Mouse (Mus musculus) liver (tissue): Measurements from ENCODE around the gene Unc45a.

ENCODE experiments used
- DNase-seq: peaks from one replicate; pipeline ENCODE4 v3.0.0-alpha.2; 2020; ENCODE audit warnings: mixed read lengths

Unc45a gene

DNA sequence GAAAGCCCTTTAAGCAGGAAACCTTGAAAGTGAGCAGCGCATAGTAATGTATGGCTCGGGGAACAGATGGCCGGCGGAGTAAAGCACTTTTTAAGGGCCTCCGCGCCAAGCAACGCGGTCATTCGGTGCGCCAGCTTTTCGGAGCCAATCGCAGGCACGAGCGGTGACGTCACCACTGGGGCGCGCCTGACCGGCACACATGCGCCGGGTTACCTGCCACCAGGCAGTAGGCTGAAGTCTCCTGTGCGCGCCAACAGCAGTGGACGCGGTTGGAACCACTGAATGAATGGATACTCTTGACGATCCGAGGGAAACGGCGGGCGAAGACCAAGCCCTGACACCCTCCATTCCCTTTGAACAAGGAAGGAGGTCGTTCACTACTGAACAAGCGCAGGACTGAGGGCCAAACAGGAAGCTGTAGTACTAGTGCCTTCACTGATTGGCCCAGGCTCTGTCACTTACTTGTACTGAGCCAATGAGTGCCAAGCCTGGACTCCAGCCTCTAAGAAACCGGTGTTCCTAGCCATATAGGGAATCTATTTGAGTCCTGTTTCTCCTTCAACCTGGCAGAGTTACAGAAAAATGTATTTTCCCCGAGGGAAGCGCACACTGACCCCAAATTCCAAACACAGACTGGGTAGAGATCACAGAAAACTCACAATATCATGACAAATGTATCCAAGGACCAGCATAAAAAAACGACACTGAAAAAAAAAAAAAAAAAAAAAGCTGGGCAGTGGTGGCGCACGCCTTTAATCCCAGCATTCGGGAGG is 16.6 kb downstream of the Unc45a start, which contains the start of gene Rccd1:
Gene Rccd1, minus strand, starts transcription at position 412 of the 773 bp plus-strand sequence.
- DNase-seq = peak; percentile 94

DNA sequence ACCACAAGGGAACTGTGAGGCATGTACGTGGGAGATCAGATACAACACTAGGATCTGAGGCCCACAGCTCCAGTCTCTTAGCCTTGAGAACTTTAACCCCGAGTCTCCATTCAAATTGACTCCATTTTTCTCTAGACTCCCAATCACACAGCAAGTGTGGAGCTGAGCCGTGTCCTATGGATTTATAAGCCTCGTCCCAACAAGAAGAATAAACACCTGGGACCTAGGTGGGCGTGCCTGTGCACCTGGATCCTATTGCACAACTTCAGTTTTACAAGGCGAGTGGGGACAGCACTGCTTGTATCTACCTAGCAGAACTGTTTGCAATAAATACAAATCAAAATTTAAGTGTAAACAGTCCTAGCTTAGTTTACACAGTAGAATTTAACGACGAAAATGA is 17.5 kb downstream of the Unc45a start:
- DNase-seq = no peak

DNA sequence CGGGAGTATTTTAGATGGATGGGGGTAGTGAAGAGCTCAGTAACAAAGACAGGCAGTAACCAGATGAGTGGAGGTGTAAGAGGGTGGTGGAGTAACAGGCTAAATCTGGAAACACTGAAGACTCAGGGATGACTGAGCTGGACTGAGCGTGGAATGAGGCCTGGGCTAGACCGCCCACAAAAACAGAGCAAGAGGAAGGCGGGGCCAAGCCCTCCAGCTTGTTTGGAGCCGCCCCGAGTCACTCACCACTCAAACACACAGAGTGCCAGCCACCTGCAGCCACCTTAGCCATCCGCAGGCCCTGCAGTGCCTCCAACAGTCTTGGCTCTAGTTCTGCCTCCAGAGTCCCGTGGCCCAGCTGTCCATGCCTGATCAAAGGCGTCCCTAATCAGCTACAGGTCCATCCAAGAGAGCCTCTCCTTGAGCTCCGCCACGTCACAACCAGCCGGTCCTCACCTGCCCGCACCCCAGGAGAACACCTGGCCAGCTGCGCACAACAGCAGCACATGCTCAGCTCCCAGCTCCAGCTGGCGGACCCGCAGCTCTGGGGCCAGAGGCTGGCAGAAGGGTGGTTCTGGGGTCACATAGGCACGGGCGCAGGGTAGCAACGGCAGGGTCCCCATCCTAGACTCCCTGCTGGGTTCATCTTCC is 20.8 kb downstream of the Unc45a start:
- no peak for DNase-seq

DNA sequence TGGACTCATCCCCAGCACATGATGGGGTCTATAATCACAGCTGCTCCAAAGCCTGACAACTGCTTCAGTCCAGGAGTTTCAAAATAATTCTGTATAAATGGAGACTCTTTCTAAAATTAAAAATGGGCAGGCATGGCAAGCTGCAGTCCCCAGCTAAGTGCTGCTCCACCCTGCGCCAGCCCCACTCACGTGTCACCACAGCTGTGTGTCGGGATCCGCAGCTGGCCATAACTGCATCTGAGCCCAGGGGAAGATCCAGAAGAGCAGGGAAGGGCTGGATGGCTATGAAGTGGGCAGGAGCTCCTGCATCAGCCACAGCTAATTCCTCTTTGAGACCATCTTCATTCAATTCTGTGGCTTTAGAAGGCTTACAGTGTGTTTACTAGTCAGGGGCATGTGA is 22.1 kb downstream of the Unc45a start:
- no peak for DNase-seq

DNA sequence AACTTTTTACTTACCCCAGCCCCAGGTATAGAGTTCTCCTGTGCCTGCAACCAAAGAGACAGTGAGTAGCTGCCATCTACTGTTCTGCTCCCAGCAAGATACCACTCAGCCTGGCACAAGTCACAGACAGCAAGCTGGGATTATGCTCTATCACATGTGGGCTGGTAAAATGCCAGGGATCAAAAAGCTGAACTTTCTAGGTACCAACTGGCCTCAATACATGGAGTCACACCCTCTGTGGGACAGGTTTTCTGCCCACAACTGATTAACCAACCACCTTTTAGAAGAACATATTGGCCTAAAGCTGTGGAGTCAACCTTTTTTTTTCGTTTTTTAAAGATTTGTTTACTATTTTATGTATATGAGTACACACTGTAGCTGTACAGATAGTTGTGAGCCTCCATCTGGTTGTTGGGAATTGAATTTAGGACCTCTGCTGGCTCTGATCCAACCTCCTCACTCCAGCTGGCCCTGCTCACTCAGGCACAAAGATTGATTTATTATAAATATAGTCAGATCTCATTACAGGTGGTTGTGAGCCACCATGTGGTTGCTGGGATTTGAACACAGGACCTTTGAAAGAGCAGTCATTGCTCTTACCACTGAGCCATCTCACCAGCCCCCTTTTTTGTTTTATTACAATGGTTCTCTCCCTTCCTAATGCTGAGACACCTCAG is 23.2 kb downstream of the Unc45a start:
- no peak for DNase-seq

DNA sequence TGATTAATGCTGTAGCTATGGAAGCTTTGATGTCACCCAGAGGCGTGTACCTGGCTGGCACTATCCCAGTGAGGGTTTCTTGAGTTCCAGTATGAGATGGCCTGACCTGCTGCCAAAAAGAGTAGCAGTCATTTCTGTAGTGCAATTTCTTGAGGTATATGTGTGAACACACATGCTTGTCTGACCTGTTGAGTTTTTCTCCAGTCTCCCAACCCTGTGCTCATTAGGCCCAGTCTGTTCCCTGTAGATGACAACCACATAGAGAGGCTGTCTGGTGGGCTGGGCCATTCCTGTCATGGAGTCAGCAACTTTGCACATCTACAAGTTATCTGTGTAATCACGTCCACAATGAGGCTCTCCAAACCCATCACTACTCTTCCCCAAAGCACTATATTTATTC is 25.1 kb downstream of the Unc45a start:
- no peak for DNase-seq

DNA sequence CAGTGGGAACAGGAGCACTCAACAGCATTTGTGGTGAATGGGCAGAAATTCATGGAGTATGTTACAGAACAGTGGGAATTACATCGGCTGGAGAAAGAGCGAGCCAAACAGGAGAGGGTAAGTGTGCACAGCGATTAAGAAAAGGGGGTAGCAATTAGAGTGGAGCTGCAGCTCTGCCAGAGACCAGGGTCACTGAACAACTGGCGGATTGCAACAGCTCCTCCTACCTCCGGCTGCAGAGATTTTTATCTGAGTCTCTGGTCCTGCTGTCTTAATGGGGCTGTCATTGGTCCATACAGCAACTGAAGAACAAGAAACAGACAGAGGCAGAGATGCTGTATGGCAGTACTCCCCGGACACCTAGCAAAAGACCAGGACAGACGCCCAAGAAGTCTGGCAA is 30.0 kb downstream of the Unc45a start:
- no peak for DNase-seq

DNA sequence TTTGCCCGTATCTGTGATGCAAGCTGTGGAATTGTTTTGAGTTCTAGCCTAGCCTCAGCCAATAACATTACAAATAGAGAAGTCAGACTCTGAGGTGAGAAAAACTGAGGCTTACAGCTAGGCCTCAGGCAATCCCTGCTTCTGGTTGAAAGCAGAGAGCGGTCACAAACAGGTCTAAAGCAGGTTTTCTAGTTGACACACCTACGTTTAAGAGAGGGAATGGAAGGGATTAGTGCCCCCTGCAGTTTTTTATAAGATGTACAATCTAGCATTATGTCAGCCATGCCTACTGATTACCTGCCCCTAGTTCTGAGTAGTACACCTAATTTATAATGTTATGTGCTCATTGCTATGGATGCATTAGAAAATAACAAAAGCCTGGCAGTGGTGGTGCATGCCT is 33.0 kb downstream of the Unc45a start:
- no peak for DNase-seq

DNA sequence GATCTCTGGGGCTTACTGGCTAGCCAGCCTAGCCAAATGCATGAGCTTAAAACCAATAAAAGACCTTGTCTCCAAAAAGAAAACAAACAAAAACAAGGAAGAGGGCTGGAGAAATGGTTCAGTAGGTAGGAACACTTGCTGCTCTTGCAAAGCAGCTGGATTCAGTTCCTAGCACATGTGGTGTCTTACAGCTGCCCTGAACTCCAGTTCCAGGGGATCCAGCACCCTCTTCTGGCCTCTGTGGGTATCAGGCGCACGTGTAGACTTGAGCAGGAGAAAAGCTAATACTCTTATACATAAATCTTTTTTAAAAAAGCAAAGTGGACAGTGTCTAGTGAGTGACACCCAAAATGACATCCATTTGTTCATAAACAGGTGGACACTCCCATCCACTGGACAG is 39.3 kb downstream of the Unc45a start:
- DNase-seq = peak; percentile 30

DNA sequence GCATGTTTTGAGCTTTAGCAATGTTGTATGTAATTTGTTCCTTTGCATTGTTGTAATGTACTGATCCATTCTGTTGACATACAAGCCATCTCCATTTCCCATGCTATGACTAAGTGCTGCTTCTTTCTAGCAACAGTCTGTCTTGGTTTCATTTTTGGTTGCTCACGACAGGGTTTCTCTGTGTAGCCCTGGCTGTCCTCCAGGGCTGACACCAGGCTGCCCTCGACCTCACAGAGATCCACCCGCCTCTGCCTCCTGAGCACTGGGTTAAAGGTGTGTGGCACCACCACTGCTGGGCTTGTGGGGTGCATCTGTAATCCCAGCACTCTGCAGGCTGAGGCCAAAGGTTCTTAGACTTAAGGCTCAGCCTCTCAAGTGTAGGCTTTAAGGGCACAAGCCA is 41.2 kb downstream of the Unc45a start:
- DNase-seq = no peak

DNA sequence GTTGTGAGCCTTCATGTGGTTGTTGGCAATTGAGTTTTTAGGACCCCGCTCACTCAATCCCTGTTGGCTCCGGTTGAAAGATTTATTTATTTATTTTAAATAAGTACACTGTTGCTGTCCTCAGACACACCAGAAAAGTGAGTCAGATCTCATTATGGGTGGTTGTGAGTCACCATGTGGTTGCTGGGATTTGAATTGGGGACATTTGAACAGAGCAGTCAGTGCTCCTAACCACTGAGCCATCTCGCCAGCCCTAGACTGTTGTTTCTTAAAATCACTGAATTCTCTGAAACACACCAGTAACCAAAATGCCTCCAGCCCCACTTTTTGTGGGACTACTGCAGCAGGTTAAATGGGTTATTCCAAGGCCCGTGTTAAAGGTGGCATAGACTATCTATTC is 42.1 kb downstream of the Unc45a start:
- no peak for DNase-seq

DNA sequence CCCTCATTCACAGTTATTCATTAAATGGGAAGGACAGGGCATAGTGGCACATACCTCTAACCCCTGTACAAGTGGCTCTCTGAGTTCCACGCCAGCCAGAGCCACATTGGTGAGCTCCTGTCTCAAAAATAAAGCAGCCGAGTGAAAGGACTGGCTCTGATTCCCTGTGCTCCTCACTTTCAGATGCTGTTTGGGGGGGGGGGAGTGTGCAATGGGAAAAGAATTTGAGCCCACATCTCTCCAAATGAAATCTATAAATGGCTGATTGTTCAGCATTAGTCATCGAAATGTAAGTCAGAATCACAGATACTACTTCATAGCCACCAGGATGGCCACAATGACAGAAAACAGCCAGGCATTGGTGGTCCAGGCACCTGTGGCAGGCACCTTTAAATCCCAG is 43.8 kb downstream of the Unc45a start:
- no peak for DNase-seq

DNA sequence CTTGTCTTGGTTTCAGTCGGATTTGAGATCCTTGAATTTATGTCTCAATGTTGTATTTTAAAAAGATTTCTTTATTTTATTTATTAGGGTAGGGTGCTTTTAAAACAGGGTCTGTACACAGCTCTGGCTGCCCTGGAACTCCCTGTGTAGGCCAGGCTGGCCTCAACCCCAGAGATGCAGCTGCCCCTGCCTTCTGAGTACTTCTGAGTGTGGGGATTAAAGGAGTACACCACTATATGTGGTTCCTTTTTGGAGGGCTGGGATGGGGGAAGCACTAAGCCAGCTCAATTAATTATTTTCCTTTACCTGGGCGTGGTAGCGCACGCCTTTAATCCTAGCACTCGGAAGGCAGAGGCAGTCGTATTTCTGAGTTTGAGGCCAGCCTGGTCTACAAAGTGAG is 44.3 kb downstream of the Unc45a start:
- DNase-seq = no peak

DNA sequence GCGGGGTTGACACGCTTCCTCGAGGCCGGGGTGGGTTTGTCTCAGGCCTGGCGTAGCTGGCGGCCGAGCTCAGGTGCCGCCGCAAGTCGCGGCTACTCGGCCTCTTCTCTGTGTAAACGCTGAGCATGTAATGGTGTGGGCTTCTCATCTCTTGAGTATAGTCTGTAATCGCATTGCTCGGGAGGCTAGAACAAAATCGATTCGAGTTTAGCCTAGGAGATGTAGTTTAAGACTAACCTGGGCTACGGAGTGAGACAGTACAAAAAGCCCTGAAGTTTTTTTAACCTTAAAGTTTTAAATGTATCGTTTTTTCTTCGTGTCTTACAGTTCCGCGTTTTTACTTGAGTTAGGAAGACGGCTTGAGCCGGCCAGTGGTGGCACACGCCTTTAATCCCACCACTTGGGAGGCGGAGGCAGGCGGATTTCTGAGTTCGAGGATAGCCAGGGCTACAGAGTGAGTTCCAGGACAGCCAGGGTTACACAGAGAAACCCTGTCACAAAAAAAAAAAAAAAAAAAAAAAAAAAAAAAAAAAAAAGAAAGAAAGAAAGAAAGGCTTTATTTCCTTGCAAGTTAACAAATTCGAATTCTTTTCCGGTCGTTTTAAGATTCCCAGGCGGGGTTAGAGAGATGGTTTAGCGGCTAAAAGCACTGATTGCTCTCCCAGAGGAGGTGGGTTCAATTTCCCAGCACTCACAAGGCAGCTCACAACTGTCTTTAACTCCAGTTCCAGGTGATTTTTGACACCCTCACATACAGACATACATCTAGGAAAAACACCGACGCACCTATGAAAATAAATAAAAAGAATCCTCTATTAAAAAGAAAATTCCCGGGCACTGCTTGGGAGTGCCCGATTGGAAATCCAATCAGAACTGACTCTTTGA is 45.8 kb downstream of the Unc45a start:
- peak; percentile 46 for DNase-seq

DNA sequence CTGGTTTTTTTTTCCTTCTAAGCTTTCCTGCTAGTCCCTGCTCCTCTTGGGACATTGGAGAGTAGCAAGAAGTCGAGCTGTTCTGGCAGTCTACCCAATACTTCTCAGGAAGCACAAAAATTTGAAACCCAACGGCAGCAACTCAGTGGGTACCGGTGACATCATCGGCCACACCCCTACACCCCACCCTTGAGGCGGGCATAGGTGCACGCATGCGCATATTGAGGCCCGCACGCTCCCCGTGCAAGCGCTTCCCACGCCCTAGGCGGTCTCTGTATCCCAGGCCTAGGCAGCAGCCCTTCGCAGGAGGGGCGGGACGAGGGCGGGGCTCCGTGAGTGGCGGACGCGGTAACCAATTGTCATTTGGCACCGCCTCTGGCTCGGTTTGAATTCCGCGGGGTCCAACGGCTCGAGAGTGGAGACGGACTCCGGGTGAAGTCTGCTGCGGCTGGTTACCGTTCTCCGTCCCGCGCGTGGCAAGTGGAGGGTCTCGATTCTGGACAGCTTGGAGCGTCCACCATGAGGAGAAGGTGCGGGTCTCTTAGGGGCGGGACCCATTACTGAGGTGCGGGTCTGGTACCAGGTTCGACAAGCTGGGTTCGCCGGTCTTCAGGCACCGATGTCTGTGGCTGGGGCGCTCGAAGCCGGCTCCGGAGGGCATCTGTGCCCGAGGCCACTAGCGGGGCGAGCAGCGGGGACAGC is 46.6 kb downstream of the Unc45a start, which contains the start of gene Prc1:
Gene Prc1, plus strand, starts transcription at position 389 of the 702 bp plus-strand sequence.
- peak; percentile 100 for DNase-seq

DNA sequence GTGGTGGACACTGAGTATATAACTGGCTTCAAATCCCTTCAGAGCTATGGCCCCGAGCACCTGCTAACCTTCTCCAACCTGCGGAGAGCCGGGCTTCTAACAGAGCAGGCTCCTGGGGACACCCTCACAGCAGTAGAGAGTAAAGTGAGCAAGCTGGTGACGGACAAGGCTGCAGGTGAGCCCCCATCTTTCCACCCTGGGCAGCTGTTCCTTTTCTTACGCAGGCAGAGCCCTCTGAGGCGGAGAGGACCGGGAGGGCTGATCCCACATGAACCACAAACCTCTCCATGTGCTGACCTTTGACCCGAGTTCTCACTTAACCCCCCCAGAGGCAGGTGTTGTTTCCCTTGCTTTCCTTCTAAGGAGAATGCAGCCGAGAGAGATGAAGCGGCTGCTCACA is 53.1 kb downstream of the Unc45a start:
- no peak for DNase-seq

DNA sequence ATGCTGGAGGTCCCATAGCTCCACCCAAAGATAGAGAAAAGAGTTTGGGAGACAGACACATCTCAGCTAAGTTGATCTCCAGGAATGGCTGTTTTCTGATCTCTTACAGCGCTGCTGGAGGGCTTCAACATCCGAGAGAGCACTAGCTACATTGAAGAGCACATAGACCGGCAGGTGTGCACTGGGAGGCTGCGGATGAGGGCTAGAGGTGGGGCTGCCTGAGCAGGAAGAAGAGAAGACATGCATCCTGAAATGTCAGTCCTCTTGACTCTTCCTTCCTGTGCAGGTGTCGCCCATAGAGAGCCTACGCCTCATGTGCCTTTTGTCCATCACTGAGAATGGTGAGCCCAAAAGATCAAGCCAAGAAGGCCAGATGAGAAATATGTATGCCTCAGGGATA is 55.1 kb downstream of the Unc45a start:
- DNase-seq = no peak

DNA sequence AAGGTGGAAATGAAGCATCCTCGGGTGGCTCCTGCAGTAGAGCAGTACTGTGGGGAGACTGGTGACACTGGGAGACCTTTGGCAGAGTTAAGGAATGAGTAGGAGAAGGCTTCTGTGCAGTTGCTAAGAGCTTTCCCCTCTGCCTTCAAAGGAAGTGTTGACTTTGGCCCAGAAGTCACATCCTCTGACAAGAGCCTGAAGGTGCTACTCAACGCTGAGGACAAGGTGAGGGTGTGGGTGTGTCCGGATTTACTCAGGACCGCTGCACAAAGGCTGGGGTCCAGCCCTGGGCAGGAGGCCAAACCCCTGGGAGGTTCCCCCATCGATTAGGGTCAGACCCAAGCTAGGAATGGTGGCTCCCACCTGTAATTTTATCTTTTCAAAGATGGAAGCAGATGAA is 56.4 kb downstream of the Unc45a start:
- no peak for DNase-seq

DNA sequence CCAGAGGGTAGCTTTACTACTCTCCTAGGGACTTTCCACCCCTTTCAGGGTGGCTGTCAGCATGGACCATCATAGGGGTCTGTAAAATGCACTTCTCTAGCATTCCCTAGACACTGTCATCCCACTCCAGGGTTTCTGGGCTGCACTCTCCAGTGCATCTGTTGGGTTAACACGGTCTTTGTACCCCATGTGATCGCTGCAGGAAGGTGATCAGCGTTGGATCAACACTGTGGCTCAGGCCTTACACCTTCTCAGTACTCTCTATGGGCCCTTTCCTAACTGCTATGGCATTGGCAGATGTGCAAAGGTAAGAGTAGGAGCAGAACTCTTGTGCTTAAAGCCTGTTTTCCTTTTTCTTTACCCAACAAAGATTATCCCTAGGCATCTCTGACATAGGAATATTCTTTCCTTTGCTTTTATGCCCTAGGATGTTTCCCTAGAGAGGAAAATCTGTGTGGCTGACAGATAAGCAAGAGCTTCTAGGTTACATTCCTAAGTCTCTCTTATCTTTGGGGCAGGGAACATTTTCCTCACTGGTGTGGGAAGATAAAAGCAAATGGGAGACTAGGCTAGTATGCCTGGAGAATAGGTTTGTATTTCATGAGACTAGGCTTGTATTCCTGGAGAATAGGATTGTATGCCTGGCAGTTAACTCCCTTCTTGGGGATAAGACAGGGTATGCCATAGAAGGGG is 57.4 kb downstream of the Unc45a start:
- no peak for DNase-seq

DNA sequence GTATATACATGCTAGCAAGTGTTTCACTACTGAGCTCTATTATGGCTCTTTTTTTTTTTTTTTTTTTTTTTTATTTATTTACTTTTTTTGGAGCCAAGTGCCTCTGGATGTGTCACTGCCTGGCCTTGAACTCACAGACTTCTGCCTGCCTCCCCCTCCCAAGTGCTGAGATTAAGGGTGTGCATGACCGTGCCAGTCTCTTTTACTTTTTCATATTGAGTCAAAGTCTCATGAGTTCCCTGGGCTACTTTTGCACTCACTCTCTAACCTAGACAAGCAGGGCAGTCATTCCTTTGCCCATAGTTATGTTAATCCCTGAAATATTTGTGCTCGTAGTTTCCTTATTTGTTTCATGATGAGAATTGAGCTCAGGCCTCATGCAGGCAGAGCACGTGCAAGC is 59.2 kb downstream of the Unc45a start:
- DNase-seq = no peak

DNA sequence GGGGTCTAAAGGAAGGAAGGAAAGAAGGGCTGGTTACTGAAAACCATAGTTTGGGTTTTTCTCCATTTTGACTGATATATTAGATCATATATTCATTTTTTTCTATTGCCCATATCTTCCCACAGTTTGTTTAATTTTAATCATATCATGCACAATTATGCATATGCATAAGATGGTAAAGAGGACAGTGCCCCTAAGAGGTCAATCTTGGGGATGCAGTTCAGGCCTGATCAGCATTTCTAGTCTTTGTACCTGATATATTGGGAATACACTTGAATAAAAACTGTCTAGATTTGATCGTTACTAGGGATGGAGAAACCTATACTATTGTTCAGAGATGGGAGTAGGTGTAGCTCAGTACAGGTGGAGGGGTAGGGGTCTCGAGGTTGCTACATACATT is 59.8 kb downstream of the Unc45a start:
- DNase-seq = no peak

DNA sequence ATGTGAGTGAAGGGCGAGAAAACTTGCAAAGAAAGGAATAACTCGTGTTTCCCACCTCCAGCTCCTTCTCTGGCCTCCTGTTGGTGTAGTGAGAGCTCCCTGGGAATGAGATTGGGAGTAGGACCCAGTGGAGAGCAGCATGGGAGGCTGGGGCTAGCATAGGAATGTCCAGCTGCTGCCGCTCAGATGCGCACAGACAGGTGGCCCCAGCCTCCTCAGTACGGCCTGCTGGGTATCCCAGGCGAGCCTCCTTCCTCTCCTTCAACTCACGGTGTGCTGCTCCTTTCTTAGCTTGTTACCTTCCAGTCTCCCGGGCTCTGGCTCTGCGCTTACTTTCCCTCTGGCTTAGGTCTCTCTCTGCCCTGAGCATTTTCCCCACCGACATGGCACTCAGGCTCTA is 60.8 kb downstream of the Unc45a start:
- DNase-seq = no peak
